Mouse (Mus musculus): ENCODE data around the gene Cd109.

Gene Cd109

GRCm38 (mm10) chr9:78641386-78641785 lies 26.0 kb downstream of the Cd109 start:
- in situ Hi-C loops (cut with MboI; ENCODE audit: low sequenced_read_pairs): loop anchor here (10.0 kb wide), 1 partner anchor 73 kb away; no protein-coding TSS in a partner anchor

- in situ Hi-C loops (cut with MboI; ENCODE audit: low sequenced_read_pairs): loop anchor here (10.0 kb wide), 1 partner anchor 69 kb away; no protein-coding TSS in a partner anchor
Observed at GRCm38 (mm10) chr9:78646008-78646777, 30.8 kb downstream of the Cd109 start.

DNA sequence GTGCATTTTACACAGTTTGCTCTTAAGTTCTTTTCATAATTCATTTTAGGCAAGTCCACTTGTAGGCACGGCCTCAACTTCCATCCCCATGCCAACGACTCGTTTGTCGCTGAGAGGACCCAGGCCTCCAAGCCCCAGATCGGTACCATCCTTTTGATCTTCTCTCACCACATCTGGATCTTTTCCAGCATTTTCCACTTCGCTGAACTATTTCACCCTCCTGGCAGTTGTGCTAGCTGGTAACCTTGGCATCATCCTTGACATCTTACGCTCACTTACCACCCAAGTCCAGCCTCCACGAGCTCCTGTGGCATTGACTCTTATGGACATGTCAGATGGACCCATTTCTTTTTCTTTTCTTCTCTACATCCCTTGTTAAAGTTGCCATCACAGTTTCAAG lies 33.3 kb downstream of the Cd109 start:
- in situ Hi-C loops (cut with MboI; ENCODE audit: low sequenced_read_pairs): loop anchor here (10.0 kb wide), 1 partner anchor 66 kb away; no protein-coding TSS in a partner anchor

DNA sequence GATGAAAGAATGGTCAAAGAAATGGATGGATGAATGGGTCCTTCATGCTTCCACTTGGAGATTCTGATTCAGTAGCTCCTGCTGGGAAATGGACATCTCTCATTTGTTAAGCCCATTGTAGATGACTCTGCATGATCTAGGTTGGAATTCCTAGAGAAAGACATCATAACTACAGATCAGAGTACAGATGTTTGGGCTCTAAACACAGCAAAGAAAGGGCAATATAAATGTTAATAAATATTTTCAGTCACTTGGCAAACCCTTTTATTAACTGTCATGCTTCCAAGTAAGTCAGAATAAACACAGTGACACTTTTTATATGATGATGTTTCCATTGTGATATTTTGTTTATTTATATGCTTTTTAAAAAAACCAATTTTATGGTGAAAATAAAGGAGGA lies 34.1 kb downstream of the Cd109 start:
- in situ Hi-C loops (cut with MboI; ENCODE audit: low sequenced_read_pairs): loop anchor here (10.0 kb wide), 1 partner anchor 65 kb away; no protein-coding TSS in a partner anchor

GRCm38 (mm10) chr9:78657564-78657963 lies 42.2 kb downstream of the Cd109 start:
- in situ Hi-C loops (cut with MboI; ENCODE audit: low sequenced_read_pairs): no loop called here

GRCm38 (mm10) chr9:78671446-78671985 lies 56.2 kb downstream of the Cd109 start:
- in situ Hi-C loops (cut with MboI; ENCODE audit: low sequenced_read_pairs): no loop called here

DNA sequence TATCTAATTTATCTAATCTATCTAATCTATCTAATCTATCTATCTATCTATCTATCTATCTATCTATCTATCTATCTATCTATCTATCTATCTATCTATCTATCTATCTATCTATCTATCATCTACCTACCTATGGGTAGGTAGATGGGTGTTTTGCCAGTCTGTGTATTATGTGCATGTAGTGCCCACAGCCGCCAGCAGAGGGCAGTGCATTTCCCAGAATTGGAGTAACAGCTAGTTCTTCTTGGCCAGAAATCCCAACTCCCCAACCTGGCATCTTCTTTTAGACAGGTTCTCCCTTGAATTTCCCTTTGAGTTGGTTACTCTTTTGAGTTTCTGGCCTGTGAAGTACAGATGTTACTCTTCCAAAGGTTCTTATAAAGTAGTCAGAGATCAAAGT lies 85.3 kb downstream of the Cd109 start:
- in situ Hi-C loops (cut with MboI; ENCODE audit: low sequenced_read_pairs): no loop called here

DNA sequence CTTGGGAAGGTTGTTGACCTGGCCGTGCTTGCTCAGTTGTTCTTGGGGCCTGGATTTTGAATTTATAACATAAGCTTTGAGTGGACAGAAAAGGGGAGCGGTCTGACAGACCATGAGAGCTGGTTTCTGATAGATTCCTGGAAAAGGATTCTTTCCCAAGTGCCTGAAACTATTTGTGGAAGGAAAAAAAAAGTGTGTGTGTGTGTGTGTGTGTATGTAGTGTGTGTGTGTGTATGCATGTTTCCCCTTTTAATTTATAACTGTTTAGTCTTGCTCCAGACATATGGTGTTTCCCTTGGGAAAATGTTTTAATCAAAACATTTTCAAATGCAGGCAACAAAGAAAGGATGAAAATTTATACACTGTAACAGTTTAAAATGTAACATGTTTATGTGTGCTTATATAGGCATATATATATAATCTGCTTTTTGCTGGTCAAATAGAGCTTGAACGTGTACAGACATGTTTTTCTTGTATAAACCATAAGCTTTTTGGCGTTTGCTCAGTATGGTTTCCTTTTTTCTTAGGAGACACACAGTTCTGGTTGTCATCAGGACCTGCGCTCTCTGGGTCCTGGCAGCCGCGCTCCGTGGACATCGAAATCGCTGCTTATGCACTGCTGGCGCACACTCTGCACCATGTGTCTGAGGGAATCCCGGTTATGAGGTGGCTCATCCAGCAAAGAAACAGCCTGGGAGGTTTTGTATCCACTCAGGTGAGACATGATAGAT lies 87.3 kb downstream of the Cd109 start:
- in situ Hi-C loops (cut with MboI; ENCODE audit: low sequenced_read_pairs): no loop called here

DNA sequence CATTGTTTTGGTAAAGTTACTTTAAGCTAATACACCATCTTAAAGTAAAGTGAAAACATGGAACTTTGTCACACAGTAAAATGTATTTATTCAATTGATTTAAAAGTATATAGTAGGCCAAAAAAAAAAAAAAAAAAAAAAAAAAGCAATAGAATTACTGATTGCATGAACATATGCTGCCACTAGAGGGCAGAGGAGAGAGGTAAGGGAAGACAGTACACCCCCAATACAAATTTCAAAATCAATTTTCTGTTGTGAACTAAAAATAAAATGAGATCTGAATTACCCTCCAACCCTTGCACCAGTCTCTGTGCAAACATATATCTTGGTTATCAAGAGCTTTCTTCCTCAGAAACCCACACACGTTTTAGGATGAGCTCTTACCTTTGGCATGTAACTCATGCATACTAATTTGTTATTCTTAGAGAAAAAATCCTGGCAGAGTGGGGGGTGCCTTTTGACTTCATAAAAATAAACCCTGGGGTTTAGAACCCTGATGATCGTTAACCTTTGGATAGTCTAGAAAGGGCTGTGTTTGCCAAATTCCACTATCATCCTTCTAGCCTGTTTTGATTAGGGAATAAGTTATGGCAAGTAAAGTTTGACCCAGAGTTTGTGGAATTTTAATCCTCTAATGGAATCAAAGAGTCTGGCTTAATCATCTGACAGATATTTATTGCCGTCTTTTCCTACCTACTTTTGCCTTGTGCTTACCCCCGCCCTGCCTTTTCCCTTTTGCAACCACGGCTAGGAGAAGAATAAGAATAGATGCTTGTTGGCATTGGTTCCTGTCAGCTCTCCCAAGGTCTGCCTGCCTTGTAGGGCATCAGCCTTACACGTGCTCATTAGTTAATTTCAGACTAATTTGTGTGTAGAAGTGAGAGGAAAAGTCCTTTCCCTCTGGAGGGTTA lies 105.8 kb downstream of the Cd109 start:
- in situ Hi-C loops (cut with MboI; ENCODE audit: low sequenced_read_pairs): no loop called here

GRCm38 (mm10) chr9:78731931-78732330 lies 116.6 kb downstream of the Cd109 start:
- in situ Hi-C loops (cut with MboI; ENCODE audit: low sequenced_read_pairs): no loop called here

GRCm38 (mm10) chr9:78735519-78735918 lies 120.2 kb downstream of the Cd109 start:
- in situ Hi-C loops (cut with MboI; ENCODE audit: low sequenced_read_pairs): no loop called here

GRCm38 (mm10) chr9:78742012-78742411 lies 126.7 kb downstream of the Cd109 start:
- in situ Hi-C loops (cut with MboI; ENCODE audit: low sequenced_read_pairs): no loop called here

DNA sequence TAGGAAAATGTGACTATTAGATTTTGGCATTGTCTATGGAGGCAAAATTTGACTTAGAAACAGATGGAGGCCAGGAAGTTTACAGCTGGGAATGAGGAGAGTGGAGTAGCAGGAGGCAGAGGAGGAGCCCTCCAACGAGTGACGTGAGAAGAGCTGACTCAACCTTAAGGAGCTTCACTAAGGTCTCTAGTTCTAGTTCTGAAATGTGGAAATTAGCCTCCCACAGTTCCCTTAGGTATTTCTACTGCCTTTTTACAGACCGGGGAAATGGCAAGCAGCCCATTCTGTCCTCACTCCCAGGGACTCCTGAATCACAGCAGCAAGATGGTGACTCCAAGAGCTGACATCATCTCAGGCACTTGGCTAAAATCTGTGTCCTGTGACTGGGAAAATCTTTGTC lies 134.9 kb downstream of the Cd109 start:
- in situ Hi-C loops (cut with MboI; ENCODE audit: low sequenced_read_pairs): no loop called here

Data from CH12F3 (cell line).